Mouse (Mus musculus) neutrophil, adult 5-6 weeks (primary cell): ENCODE data around the gene Wdr1. TPM values are rescaled to one million over a fixed set of nuclear protein-coding genes. Genes with fewer than 3 reads are reported as not detected.
"Not testable (repeated sequence)": the region's sequence is repeated elsewhere in the genome, so short reads cannot be mapped to it uniquely, and the experiment has no call there.

ENCODE experiments used
- ATAC-seq: fragments of 151-379, 151-347 bp; 2 replicates; pipeline ENCODE4 v1.8.0; 2017; ENCODE audit warnings: mild to moderate bottlenecking, moderate TSS enrichment; ENCODE audit not compliant: insufficient number of reproducible peaks, poor library complexity, low FRiP score, severe bottlenecking; ENCODE audit errors: extremely low read depth
- total RNA-seq: library from RNA; stranded (forward); fragments of 200-1000 nt; gene quantifications from 2 replicates; pipeline ENCODE4 v1.2.3, GENCODE M21; 2017

Wdr1 gene
- total RNA-seq, 1 experiment from 2014 or later: 324 TPM

DNA sequence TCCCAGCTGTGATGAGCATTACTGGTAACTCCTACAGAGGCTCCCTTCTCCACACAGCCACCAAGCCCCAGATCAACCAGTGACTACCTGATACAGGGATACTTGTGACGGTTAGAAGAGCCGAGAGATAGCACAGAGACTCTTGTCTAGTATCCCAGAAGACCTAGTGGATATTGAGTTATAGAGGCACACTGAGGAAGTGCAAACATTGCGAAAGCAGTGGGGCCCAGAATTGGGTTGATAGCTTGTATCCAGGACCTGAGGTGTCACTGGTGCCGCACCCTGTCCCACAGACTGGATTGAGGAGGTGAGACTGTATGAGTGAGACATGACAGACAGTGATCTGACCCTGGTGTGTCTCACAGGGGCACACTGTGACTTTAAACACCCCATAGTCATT lies 60.0 kb downstream of the Wdr1 start, which contains the start of gene Slc2a9:
Gene Slc2a9, minus strand, starts transcription at position 152 of the 400 bp plus-strand sequence.
- peak; percentile 31; the same call in 1 of the 2 replicates for ATAC-seq

DNA sequence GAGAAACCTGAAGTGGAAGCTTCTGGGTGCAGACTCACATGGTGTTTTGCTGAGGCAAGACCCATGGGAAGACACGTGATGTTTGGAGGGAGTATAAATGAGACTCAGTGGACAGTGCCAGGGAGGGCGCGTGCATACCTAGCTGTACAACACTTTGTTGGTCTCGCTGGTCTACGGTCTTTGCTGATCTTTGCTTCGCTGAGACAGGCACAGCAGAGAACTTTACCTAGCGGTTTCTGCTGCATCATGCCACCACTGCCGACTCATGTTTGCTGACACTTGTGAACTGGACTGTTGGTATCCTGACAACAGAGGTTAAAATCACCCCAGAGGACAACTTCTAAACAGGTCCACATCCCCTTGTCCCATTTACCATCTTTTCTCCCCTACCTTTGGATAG lies 63.0 kb downstream of the Wdr1 start:
- ATAC-seq: no peak

DNA sequence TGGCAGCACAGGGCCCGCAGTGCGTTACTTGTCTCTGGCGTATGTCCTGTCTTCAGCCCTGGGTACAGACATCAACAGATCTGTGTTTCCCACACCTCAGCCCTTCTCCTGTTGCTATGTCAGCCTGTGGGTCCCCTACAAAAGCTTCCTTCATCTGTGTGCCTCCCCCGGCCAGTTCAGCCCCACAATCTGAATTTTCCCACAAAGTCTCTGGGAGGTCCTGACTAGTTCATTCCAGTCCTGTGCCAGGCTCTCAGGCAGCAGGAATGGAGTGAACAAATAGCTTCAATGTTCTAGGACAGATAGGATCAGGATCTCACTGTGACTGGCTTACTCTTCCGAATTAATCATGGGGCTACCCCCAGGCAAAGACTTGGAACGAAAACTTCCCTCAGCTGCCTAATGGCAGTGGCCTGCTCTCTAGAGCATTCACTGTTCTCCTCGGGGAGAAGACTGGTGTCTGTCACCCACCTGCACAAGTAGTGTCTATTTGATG lies 63.7 kb downstream of the Wdr1 start:
- no peak for ATAC-seq

DNA sequence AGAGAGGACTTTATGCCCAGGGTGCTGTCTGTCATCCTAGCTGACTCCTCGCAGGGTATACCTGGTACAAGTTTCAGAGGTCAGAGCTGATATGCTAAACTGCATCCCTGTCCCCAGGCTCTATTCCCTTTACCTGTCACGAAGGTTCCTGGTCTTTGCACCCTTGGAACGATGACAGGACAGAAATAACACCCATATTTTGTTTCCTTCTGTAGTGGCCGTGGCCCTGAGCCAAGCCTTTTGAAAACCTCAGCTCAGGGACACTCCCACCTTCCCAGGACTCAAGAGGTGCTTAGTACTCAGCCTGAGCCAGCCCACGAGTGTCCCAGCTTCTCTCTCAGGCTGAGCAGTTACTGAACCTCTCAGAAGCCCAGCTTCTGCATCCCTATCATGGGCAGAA lies 64.5 kb downstream of the Wdr1 start:
- ATAC-seq: no peak

DNA sequence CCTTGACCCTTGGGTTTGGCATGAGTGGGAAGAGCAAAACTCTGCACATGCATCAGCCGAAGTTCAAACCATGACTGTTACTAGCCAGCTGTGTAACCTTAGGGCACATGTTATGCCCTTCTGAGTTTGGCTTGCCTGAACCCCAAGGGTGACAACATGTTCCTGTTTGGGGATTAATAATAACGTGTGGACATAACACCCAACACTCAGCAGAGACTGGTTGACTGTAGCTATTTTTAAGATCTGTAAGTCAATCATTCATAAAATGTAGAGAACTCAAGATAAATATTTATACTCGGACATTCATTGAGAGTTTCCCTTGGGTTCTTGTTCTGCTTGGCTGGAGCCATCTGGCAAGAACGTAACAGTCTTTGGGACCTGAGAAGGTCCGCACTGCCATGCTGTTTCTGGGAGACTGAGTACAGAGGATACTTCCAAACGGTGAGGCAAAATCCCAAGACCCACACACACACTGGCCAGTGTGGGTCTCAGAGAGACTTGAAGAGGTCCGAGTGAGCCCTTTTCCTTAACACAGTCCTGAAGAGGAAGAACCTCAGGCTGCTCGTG lies 66.4 kb downstream of the Wdr1 start:
- no peak for ATAC-seq

DNA sequence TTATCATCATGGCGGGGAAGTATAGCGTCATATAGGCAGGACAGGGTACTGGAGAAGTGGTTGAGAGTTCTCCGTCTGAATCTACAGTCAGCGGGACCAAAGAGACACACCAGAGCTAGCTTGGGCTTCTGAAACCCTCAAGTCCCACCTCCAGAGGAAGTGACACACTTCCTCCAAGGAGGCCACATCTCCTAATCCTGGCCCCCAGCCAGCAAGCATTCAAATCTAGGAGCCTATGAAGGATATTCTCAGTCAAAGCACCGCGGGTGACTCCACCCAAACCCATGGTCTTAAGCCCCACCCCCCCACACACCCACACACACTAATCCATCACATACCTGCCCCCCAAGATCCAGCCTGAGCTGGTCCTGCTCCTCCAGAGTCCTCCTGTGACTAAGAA lies 69.1 kb downstream of the Wdr1 start:
- ATAC-seq: peak; percentile 52; the same call in 1 of the 2 replicates

DNA sequence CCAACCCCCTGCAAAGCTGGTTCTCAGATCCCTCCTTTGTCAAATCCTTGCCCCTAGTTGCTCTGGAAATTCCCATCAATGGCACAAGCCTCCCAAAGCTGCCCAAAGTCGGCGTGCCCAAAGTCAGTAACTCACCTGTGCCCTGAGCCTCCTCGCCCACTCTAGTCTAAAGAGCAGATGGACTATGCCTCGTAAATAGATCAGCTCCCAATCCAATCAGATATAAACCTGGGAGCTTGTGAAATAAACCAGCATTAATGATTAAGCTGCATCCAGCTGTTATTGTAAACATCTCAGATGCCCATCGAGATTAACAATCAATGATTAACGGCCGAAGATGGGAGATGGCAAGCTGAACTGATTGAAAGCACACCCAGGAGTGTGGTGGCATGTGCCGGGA lies 71.3 kb downstream of the Wdr1 start:
- ATAC-seq: no peak

DNA sequence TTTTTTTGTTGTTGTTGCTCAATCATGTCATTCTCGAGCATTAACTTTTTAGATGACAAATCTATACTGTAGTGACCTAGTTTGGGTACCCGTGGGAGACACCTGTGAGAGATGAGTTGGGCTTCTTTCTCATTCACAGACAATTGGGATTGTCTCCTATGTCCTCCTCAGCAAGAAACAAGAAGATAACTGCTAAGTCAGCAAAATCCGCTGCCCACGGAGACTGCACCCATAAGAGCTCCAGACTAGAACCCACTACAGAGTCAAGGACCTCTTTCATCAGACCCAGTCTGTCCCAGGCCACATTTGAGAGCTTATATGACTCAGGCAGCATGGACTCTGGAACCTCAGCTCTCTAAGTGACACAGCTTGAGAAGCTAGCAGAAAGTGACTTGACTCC lies 73.3 kb downstream of the Wdr1 start:
- no peak for ATAC-seq

DNA sequence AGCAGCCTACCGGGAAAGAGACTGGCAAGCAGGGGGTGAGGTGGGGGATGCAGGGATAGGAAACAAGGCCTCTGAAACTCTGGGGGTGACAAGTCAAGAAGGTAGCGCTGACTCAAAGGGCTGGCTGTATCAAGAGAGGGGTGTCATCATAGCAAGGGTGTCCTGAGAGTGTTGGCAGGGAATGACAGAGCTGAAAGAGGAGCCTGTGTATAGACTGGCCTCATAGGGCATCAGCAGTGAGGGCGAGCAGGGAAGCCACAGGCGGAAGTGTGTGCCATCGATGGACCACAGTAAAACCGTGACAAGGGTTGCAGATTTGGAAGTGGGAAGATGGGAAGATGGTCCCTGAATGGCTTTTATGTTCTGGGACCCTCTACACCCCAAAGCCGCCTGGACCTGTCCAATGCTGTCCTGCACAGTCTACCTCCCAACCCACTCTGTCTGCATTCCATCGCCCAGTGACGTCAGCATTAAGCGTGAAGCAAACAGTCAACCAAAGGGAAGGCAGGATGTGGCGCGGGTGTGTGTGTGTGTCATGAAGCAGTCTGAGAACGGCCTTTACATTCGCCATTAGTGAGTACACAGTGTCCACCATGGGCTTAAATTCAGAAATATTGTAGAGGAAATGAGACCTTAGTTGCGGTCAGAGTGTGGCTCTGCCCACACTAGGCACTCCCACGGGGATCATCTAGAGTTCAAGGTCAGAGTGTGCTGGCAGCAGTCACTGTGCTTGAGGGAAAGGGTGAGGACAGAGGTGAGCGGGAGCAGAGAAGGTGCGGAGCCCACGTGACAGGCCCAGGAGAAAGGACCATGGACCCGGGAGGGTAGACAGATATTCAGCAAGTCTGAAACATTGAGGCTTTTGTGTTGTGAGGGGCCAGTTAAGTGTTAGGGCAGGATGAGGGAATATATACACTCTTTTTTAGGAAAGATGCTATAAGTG lies 74.1 kb downstream of the Wdr1 start:
- ATAC-seq: no peak

DNA sequence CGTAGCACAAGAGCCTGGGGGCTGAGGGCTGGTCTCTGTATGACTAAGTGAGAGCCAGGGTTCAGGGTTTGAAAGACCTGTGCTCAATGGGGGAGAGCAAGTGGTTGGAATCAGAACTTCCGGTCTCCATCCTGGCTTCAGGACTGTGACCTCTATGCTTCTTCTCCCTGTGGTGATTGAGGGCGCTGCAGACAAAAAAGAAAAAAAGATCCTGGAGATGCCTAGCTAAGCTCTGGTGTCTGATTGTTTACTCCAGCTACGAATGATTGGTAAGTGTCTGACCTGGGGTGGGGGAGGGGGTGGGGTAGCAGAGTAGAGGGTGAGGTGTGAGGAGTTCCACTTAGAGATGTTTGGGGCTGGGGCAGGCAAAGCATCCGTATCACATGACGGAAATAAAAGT lies 75.0 kb downstream of the Wdr1 start:
- no peak for ATAC-seq

DNA sequence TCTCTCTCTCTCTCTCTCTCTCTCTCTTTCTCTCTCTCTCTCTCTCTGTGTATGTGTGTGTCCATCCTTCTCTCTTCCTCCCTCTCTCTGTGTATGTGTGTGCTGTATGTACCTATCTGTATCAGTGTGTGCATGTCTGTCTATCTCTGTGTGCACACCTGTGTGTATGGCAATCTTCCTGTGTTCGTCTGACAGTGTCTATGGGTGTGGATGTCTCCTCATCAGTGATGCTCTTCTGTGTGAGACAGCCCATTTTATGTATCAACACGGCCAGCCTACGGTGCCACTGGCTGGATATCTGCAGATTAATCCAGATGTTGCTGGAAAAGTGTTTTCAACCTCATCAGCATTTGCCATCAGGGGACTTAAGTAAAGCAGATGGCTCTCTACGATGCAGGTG lies 75.8 kb downstream of the Wdr1 start:
- ATAC-seq: no peak

DNA sequence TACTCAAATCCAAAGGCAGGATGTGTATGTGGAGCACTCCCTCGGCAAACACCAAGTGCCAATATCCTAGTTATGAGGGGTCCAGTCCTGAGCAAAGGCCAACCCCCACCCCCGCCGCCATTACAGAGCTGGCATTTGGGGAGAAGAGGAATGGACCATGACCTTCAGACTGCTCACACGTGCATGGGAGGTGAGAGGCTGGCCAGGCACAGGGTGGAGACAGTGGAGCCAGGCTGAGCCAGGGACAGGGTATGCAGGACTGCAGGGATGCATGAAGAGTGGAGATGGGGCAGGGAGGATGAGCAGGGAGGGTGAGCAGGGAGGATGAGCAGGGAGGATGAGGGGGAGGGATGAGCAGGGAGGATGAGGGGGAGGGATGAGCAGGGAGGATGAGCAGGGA lies 77.1 kb downstream of the Wdr1 start:
- ATAC-seq: no peak

DNA sequence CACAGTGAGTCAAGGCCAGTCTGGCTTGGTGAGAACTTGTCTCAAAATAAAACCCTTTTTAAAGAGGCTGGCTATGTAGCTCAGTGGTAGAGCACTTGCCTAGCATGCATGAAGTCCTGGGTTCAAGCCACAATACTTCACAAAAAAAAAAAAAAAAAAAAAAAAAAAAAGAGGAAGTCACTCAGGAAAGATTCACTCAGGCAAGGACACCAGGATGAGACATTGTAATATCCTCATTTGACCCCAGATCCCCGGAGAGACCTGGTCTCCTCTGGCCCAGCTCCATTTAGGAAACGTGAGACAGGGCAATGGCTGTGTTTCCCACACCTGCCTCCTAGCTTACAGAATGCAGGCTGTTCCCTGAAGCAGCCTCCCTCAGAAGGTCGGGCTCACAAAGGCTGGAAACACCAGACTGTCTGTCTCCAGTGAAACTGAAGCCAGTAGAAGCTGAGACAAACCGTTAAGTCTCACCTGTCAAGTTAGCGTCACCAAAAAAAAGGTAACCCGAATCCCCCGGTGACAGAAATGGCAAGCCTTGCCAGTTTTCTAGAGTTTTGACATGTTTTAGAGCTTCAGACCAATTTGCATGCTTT lies 79.4 kb downstream of the Wdr1 start:
- ATAC-seq: no peak

DNA sequence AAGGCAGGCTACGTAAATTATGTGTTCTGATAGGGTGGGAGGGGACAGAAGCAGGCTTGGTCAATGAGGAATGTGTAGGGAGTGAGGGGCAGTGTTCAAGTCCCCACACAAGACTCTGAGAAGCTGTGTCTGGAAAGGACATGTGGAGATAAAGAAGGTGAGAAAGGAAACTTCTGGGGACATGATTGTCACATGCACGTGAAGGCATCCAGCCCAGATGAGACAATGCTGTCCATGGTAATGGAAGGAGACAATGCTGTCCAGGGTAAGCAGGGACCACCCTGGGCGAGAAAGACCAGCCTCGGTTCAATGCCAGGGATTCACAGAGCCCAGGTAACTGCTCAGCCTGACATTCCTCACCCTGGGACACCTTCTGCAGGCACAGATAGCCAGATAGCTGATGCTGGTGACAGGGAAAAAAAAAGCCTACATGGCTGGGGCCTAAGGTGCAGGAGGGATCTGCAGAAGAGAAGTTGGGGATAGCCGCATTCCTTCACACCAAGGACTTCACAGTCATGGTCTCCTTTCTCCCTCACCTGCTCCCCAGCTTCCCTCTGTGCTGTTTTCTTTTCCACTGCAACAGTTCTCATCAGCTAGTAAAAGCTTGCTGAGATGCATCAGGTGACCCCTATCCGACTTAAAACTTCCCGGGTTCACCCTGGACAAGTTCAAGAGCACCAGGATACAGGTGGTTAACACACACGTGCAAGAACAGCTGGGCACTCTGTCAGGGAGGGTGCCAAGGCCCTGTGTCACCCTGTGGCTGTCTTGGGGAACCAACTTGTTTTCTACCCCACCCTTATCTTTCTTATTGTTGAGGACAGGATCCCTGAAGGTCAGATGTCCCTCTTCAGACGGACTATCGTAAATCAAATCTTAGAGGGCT lies 82.0 kb downstream of the Wdr1 start:
- ATAC-seq: no peak

DNA sequence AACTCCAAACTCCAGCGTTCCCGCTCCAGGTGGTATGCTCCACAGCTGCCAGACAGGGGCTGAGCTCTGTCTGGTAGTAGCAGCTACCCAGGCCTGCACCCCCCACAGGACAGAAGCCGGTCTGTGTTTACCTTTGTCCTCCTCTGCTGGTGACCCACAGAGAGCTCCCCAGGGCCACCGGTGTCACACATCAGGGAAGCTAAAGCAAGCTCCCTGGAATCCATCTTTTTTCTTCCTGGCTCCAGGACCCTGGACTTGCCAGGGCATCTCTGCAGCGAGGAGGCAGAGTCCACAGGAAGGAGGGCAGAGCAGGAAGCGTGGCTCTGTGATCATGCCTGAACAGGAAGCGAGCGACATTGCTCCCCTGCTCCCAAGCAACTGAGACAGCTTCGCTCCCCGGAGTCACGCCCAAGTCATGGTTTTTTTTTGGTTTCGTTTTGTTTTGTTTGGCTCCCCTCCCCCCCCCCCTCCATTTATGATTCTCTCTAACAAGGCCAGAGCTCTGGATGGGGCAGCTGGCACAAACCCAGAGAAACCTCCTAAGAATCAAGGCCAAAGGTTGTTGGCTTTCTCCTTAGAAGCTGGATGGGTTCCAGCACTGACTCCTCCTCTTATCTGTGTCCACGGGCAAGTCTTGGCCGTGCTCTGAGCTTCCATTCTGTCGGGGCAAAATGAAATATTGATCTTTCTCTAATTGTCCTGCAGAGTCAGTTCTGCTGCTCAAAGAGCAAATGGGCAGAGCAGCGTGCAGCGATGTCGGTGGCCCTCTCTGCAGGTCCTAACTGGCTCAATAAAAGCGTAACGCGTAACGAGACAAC lies 82.9 kb downstream of the Wdr1 start:
- peak; percentile 59 for ATAC-seq

DNA sequence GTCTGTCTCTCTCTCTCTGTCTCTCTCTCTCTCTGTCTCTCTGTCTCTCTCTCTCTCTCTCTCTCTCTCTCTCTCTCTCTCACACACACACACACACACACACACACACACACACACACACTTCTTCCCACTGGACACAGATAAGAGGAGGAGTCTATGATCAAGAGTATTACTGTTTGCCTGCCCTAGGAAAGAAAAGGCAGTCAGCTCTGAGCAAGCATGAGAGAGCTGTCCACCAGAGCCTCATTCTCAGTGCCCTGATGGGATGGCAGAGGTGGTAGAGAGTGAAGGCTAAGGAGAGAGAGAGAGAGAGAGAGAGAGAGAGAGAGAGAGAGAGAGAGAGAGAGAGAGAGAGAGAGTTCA lies 83.5 kb downstream of the Wdr1 start:
- not testable (repeated sequence) for ATAC-seq

DNA sequence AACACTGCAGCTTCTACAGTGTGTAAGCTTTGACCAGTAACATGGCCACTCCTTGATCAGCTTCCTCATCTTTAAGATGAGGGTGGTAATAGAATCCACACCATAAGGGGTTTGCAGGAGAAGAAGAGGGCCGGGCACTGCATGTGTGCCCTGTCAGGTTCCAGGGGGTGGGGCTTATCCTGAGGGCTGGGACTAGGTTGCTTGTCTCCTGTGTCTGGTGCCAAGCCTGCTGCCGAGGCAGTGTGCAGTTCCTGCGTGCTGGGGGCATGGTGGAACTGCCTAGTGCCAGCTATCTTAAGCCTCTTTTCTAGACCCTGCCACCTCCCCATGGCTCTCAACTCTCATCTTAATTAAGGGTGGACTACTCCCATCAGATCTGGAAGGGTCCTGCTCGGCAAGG lies 84.0 kb downstream of the Wdr1 start:
- peak; percentile 37 for ATAC-seq

DNA sequence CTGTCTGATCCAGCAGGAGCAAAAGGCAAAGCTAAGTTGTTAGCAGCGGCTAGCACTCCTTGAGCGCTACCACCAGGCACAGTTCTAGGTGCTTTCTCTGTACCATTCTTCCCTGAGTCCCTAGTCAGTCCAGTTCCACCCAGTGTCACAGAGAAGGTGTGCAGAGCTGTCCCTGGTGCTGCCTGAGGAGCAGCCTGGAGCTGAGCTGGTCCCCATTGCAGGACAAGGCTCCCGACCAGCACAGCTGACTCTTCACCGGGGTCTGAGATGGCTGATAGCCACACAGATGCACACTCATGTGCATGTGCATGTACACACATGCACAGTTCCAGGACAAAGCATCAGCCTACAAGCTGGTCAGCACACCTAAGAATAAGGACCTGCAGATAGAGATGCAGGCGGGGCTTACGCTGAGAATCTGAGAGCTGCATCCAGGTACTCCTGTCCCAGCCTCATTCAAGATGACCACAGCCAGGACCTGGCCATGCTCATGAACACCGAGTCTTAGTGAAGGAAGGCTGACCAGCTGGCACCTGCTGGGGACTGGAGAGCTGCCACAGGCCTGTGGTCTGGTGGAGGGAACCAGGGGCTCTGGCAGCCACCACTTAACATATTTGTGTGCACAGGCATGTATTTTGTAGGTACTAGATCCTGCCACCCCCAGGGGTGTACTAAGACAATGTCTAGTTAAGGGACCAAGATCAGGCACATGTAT lies 85.1 kb downstream of the Wdr1 start:
- ATAC-seq: no peak
